Mouse (Mus musculus) ovary, postnatal 36 days (tissue): ENCODE data around the gene Dot1l.

Experiments
- DNase-seq: peaks from one replicate; pipeline ENCODE4 v3.0.0; 2022; ENCODE audit warnings: low spot score, mixed read lengths

The Dot1l gene

DNA sequence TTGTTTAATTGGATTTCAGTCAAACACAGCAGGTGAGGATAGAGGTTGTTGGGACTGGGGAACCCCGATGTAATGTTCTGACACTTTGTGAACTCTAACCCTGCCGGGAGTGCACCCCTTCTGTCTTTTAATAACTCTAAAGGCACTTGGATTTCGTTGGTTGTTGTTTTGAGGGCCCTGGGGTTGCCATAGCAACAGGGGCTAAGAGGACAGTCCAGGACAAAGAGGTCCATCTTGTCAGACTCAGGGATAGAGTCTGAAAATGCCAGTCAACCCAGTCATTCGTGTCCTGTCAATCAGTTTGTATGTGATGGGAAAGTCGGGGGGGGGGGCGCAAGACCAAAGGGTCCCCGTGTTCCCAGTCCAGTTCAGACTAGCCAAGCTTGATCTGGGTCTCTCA lies 77.8 kb downstream of the Dot1l start:
- no peak for DNase-seq

DNA sequence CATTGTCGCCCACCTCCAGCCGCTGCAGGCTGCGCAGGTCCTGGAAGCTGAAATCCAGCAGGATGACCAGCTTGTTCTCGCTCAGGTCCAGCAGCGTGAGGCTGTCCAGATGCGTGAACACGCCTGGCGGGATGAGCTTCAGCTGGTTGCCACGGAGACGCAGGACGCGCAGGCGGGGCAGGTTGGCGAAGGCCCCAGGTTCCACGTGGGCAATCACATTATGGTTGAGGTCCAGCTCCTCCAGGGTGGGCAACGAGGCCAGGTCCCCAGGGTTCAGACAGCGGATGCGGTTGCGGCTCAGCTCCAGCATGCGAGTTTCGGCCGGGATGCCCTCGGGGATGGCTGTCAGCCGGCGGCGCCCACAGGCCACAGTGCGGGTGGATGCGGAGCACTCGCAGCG lies 80.6 kb downstream of the Dot1l start:
- DNase-seq: no peak

DNA sequence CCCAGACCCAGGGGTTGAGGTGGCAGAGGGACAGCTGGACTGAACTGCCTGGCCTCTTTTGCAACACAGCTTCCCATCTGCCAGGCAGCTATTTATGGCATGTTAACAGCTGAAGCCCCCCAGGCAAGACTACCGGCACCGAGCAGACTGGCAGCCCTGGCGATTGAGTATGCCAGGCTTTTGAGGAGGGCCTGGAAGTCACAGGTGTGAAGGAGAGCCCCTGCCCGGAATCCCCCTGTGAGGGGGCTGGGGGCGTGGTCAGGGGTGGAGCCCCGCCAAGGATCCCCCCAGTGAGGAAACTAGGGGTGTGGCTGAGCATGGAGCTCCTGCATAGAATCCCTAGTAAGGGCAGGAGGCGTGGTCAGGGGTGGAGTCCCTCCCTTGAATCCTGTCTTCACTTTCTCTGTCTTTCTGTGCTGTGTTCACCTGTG lies 82.0 kb downstream of the Dot1l start:
- DNase-seq: no peak

DNA sequence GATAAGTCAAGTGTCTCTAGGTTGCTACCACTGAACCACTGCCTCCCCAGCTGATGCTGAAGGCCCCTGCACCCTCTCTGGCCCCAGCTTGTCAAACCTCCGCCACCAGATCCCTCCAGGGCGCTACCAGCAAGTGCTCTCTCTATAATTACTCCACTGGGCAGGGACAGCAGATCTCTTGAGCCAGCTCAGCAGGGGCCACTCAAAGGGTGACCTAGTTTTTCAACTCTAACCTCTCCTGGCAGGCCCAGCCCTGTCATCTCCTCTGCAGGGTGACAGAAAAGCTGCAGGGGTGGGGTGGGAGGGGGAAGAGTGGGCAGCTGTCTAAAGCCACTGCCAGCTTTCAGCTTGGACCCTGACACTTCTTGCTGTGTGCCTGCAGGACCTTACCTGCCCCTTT lies 82.8 kb downstream of the Dot1l start:
- no peak for DNase-seq

GRCm38 (mm10) chr10:80838346-80838912 lies 83.4 kb downstream of the Dot1l start:
- no peak for DNase-seq

- DNase-seq: no peak
Observed at GRCm38 (mm10) chr10:80839848-80840247, 84.8 kb downstream of the Dot1l start.

DNA sequence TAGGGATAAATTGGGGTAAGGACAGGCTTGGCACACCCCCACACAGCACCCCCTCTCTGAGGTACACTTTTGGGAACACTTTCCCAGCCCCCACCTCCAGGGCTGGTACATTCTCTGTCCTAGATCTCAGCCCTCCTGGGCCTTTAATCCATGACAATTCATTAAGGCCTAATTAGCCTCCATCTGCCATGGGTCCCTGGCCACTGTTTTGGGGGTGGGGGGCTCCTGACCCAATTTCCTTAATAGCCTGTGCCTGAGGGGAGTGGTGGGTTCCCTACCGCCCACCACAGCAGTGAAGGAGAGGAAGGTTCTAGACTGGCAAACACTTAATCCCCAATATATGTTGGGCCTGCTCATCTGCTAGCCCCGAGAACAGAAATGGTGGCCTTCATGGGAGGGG lies 86.7 kb downstream of the Dot1l start:
- DNase-seq: no peak

- DNase-seq: no peak
Observed at GRCm38 (mm10) chr10:80842334-80842733, 87.3 kb downstream of the Dot1l start.

DNA sequence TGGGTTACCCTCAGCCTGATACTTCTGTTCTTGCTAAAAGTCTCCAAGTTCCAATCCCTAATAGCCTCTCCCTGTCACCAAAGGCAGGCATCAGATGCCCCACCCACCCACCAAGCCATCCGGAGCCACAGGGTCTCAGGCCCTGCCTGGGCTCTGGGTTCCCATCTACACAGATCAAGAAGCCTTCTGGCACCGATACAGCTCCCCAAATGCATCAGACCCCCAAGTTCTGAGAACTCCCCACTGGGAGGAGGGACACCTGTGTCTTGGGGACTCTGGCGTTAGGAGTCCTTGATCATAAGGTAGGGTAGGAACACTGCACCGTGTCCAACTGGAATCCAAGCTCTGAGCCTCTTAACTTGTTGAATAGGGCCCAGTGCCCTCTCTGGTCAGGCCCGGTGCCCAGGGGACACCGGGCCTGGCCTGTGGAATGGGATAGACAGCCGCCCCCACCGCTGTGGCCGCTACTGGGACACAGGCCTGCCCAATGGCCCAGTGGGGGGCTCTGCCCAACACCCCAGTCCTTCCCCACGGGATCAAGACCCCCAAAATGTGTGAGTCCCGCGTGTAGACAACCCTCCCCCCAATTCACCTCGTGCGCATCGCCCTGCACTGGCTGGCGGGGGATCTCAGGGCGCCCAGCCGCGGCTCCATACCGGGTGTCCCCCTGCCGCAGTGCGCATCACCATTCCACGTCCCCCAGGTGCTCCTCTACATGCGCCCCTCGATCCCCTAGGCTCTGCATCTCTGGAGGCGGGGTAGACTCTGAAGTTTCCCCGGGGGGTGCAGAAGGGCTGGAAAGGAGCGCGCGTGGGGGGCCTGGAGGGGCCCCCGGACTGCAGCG lies 88.3 kb downstream of the Dot1l start:
- DNase-seq: no peak

DNA sequence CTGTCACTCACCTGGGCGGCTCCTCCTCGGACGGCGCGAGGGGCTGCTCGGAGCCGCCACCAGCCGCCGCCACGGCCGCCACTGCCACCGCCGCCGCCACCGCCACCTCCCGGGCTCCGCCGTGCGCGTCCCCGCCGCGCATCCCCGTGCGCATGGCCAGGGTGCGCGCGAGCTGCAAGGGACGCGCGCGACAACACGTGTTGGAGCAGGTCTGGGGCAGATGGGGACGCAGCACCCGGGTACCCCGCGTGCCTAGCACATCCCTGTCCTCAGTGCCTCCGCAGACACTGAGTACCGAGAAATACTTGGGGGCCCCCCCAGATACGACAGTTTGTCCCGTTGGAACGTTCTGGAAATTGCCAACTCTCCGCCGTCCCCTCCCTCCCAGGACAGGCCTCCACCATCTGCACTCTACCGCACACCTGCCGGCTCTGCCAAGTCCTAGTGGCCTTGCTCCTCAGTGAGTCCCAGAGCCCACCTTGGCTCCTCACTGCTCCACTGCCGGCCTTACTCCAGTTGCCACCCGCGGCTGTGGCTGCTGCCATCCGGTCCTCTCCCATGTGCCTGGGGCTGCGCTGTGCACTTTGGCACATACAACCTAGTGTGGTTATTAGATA lies 89.0 kb downstream of the Dot1l start, which contains the start of gene Lingo3:
TSS of gene Lingo3 (minus strand) at position 109 of the 617 bp plus-strand sequence.
- no peak for DNase-seq
